Mouse (Mus musculus) T-helper 2 cell (primary cell): ENCODE measurements around the gene Inpp5f.
"Not testable (repeated sequence)": the region's sequence is repeated elsewhere in the genome, so short reads cannot be mapped to it uniquely, and the experiment has no call there.

Experiments
- in situ Hi-C: fragments of 300-600 bp; cut with MboI, MseI; formaldehyde crosslinking; loops from one replicate; pipeline ENCODE4 v1.15.1; 2025; ENCODE audit warnings: high pct_unique_total_duplicates

The Inpp5f gene

GRCm38 (mm10) chr7:128592936-128593241 is 18.2 kb upstream of the Inpp5f start:
- in situ Hi-C loops = no loop called here

GRCm38 (mm10) chr7:128596274-128596673 is 14.9 kb upstream of the Inpp5f start:
- in situ Hi-C loops = no loop called here

GRCm38 (mm10) chr7:128599072-128599471 is 12.1 kb upstream of the Inpp5f start:
- in situ Hi-C loops = no loop called here

- in situ Hi-C loops = no loop called here
Measured at GRCm38 (mm10) chr7:128601826-128602225, 9.3 kb upstream of the Inpp5f start.

GRCm38 (mm10) chr7:128609936-128610335 is 1.2 kb upstream of the Inpp5f start:
- in situ Hi-C loops = not testable (repeated sequence)

GRCm38 (mm10) chr7:128610490-128610889 is 638 bp upstream of the Inpp5f start:
- in situ Hi-C loops = no loop called here

GRCm38 (mm10) chr7:128611799-128612411 is 777 bp downstream of the Inpp5f start:
- in situ Hi-C loops = no loop called here

- in situ Hi-C loops = no loop called here
Measured at GRCm38 (mm10) chr7:128612521-128613181, 1.5 kb downstream of the Inpp5f start.

- in situ Hi-C loops = no loop called here
Measured at GRCm38 (mm10) chr7:128613578-128613977, 2.5 kb downstream of the Inpp5f start.

GRCm38 (mm10) chr7:128617587-128617986 is 6.5 kb downstream of the Inpp5f start:
- in situ Hi-C loops = no loop called here

- in situ Hi-C loops = loop anchor here (10.0 kb wide), 1 partner anchor 375 kb away; the partner anchor contains the start of gene Tgfb1i1
Measured at GRCm38 (mm10) chr7:128620178-128620577, 9.1 kb downstream of the Inpp5f start.

GRCm38 (mm10) chr7:128622266-128622961 is 11.3 kb downstream of the Inpp5f start:
- in situ Hi-C loops = loop anchor here (10.0 kb wide), 1 partner anchor 378 kb away; the partner anchor contains the start of gene Tgfb1i1

- in situ Hi-C loops = loop anchor here (10.0 kb wide), 1 partner anchor 378 kb away; the partner anchor contains the start of gene Tgfb1i1
Measured at GRCm38 (mm10) chr7:128622994-128623393, 11.9 kb downstream of the Inpp5f start.

GRCm38 (mm10) chr7:128625382-128625781 is 14.3 kb downstream of the Inpp5f start:
- in situ Hi-C loops = loop anchor here (10.0 kb wide), 1 partner anchor 381 kb away; the partner anchor contains the start of gene Tgfb1i1

GRCm38 (mm10) chr7:128626601-128627000 is 15.5 kb downstream of the Inpp5f start:
- in situ Hi-C loops = loop anchor here (10.0 kb wide), 1 partner anchor 382 kb away; the partner anchor contains the start of gene Tgfb1i1

GRCm38 (mm10) chr7:128627251-128627650 is 16.1 kb downstream of the Inpp5f start:
- in situ Hi-C loops = loop anchor here (10.0 kb wide), 1 partner anchor 382 kb away; the partner anchor contains the start of gene Tgfb1i1

- in situ Hi-C loops = loop anchor here (10.0 kb wide), 1 partner anchor 383 kb away; the partner anchor contains the start of gene Tgfb1i1
Measured at GRCm38 (mm10) chr7:128627723-128628122, 16.6 kb downstream of the Inpp5f start.

- in situ Hi-C loops = no loop called here
Measured at GRCm38 (mm10) chr7:128633156-128633555, 22.0 kb downstream of the Inpp5f start.

GRCm38 (mm10) chr7:128639925-128640485 is 28.9 kb downstream of the Inpp5f start:
- in situ Hi-C loops = loop anchor here (10.0 kb wide), 1 partner anchor 295 kb away; no protein-coding TSS in a partner anchor

- in situ Hi-C loops = loop anchor here (10.0 kb wide), 1 partner anchor 293 kb away; no protein-coding TSS in a partner anchor
Measured at GRCm38 (mm10) chr7:128641571-128641970, 30.4 kb downstream of the Inpp5f start.

GRCm38 (mm10) chr7:128642386-128642785 is 31.3 kb downstream of the Inpp5f start:
- in situ Hi-C loops = loop anchor here (10.0 kb wide), 1 partner anchor 292 kb away; no protein-coding TSS in a partner anchor

GRCm38 (mm10) chr7:128656970-128657369 is 45.8 kb downstream of the Inpp5f start:
- in situ Hi-C loops = no loop called here
